Mouse (Mus musculus): ENCODE measurements around the gene Sun1.

- TF ChIP-seq CTCF (IDR thresholded peaks at IDR 0.05) (no peak), EP300 (IDR thresholded peaks at IDR 0.05) (no peak)
Measured at GRCm38 (mm10) chr5:139209685-139210026, 9.2 kb downstream of the Sun1 start.
